Mouse (Mus musculus) small intestine, adult 2 months (tissue): ENCODE results near the gene Kif23. TPM values are rescaled to one million over a fixed set of nuclear protein-coding genes. Genes with fewer than 3 reads are reported as not detected.

Experiments used
- H3K27ac ChIP-seq: fragments of 200-500 bp; 2 replicates; pipeline ENCODE4 v1.5.1; 2012; ENCODE audit warnings: low read depth, low read length, control low read depth, inconsistent platforms; ENCODE audit not compliant: insufficient read depth
- H3K27me3 ChIP-seq: fragments of 200-500 bp; 2 replicates; pipeline ENCODE4 v1.6.1; 2012; ENCODE audit warnings: mild to moderate bottlenecking, moderate library complexity, low read length, inconsistent platforms; ENCODE audit not compliant: control insufficient read depth, insufficient read depth
- H3K36me3 ChIP-seq: fragments of 200-500 bp; 2 replicates; pipeline ENCODE4 v1.6.1; 2012; ENCODE audit warnings: mild to moderate bottlenecking, low read length, control low read depth, inconsistent platforms; ENCODE audit not compliant: control insufficient read depth, insufficient read depth
- H3K4me1 ChIP-seq: fragments of 200-500 bp; 2 replicates; pipeline ENCODE4 v1.6.1; 2012; ENCODE audit warnings: low read length, inconsistent platforms, mixed read lengths; ENCODE audit not compliant: control insufficient read depth, insufficient read depth, insufficient read length
- H3K4me3 ChIP-seq: fragments of 200-500 bp; 2 replicates; pipeline ENCODE4 v1.5.1; 2012; ENCODE audit warnings: low read depth, mild to moderate bottlenecking, control low read depth, inconsistent platforms, low read length, moderate library complexity
- CTCF ChIP-seq: fragments of 200-500 bp; IDR thresholded peaks from 2 replicates; pipeline ENCODE4 v1.5.1; 2012; ENCODE audit warnings: low read depth, mild to moderate bottlenecking, control low read depth, inconsistent platforms, low read length, moderate library complexity, mixed read lengths; ENCODE audit not compliant: insufficient replicate concordance, insufficient read length; ENCODE audit errors: extremely low read depth
- POLR2A ChIP-seq: fragments of 200-500 bp; IDR thresholded peaks from 2 replicates; pipeline ENCODE4 v1.6.1; 2012; ENCODE audit warnings: low read depth, mild to moderate bottlenecking, control low read depth, inconsistent platforms, low read length, moderate library complexity
- WGBS: fragments of 180-500 bp; shearing (Covaris S2); methylation state at CpG from one replicate; pipeline ENCODE4 v1.1.7; 2018; 5-methylcytosine and 5-hydroxymethylcytosine counted together
- polyA plus RNA-seq: library from polyadenylated mRNA; depleted of rRNA; stranded (reverse); fragments of >200 nt; gene quantifications from 2 replicates; pipeline ENCODE4 v1.2.3, GENCODE M21; 2012; rRNA removed

Kif23 gene
- polyA plus RNA-seq, 1 experiment, result 6.5 TPM

GRCm38 (mm10) chr9:61873325-61873724, 73.2 kb downstream of the Kif23 start:
- no peaks in the 10 kb centered on the region for H3K4me1 ChIP-seq
- no peak overlapping the region for H3K4me3 ChIP-seq
- H3K27ac ChIP-seq, result no peak overlapping the region
- WGBS, result 50% methylated on average over 8 of the region's 8 CpGs
- TF ChIP-seq POLR2A (no peak), CTCF (no peak)
- H3K36me3 ChIP-seq, result no peaks in the 10 kb centered on the region
- H3K27me3 ChIP-seq, result no peaks in the 10 kb centered on the region

DNA sequence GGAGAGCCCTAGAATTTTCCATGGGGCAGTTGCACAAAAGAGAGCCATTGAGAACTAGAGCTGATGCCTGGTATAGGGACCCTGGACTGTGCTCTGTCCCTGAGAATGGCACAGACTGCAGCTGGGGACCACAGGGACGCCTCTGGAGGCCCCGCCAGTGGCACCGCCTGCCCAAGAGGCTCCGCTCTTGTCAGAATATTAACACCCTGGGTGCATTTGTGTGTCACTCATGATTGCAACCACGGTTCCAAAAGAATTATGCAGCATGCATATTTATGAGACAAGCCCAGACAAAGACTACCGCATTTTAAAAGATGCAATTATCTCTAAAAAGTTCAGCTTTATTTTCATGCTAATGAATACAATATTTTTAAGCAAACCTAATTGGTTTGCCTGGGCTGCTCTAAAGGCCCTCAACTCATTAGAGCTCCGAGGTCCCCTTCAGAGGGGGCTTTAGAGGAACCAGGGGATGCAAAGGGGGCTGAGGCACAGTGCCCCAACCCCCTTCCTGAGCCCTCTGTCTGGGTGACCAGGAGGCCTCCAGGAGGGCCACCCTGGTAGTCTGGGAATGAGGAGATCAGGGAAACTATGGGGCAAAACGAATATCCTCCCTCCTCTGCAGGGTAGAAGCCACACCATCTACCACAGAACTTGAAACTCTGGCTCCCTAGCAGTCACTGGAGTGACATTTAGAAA, 74.2 kb downstream of the Kif23 start:
- no peaks in the 10 kb centered on the region for H3K4me1 ChIP-seq
- WGBS, result 87% methylated on average over 8 of the region's 8 CpGs

DNA sequence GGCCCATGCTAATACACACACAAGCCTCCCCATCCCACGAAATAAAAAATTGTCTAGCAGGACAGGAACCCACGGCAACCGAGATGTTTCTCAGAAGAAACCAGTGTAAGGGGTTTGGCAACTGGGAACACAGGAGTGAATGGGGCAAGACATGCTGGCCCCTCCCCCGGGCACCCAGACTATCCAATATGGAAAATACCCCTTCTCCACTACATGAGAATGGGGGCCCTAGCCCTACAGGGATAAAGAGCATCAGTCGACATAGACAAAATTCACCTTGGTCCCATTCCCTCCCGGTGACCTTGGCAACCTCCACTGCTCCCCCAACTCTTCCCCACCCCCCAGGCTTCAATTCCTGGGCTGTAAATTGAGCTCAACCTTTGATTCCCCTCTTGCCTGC, 74.7 kb downstream of the Kif23 start:
- no peak overlapping the region for H3K4me3 ChIP-seq
- no peaks in the 10 kb centered on the region for H3K36me3 ChIP-seq
- TF ChIP-seq POLR2A (no peak), CTCF (no peak)
- no peaks in the 10 kb centered on the region for H3K4me1 ChIP-seq
- WGBS, result 89% methylated on average over 6 of the region's 6 CpGs
- H3K27me3 ChIP-seq, result no peaks in the 10 kb centered on the region
- H3K27ac ChIP-seq, result no peak overlapping the region

More for the DNA sequence above, 74.2 kb downstream of the Kif23 start:
- Histone ChIP-seq H3K27ac (no peak overlapping the region), H3K27me3 (no peaks in the 10 kb centered on the region), H3K4me3 (no peak overlapping the region), H3K36me3 (no peaks in the 10 kb centered on the region)
- TF ChIP-seq POLR2A, result no peak
- no peak for TF ChIP-seq CTCF

DNA sequence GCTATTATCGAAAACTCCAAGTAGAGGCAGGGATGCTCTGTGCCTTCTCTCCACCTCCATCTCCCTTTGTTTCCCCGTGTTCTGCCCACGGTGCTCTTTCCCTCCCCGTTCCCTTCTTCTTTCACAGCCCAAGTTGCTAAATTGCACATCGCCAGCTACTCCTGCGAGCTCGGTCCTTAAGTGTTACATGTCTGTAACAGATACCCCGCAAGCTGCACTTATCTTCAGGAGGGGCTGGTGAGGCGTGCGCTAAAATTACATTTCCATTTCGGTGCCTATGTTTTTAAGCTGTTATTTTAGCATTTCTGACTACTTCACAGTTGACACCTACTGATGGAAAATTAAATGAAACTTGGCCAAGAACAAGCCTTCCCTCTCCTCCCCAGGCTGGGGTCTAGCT, 78.9 kb downstream of the Kif23 start:
- H3K36me3 ChIP-seq, result no peaks in the 10 kb centered on the region
- H3K27me3 ChIP-seq, result no peaks in the 10 kb centered on the region
- no peak overlapping the region for H3K27ac ChIP-seq
- WGBS, result 81% methylated on average over 11 of the region's 11 CpGs
- TF ChIP-seq CTCF, result no peak
- no peak for TF ChIP-seq POLR2A
- no peak overlapping the region for H3K4me3 ChIP-seq
- H3K4me1 ChIP-seq, result no peaks in the 10 kb centered on the region

Other genes with a start within 250 kb of the Kif23 start
- 3,342 and 5,315 TPM in 2 replicates for gene Rplp1, start 32.2 kb downstream of the Kif23 start, polyA plus RNA-seq
- gene Paqr5, start 80.1 kb upstream of the Kif23 start, polyA plus RNA-seq, result 3.3 and 21.8 TPM in 2 replicates
- 1.0 and 2.2 TPM in 2 replicates for gene Glce, start 175.9 kb upstream of the Kif23 start, polyA plus RNA-seq